Comparison of ENCODE assay signal across 16 mouse cellular contexts in the genomic region with DNA sequence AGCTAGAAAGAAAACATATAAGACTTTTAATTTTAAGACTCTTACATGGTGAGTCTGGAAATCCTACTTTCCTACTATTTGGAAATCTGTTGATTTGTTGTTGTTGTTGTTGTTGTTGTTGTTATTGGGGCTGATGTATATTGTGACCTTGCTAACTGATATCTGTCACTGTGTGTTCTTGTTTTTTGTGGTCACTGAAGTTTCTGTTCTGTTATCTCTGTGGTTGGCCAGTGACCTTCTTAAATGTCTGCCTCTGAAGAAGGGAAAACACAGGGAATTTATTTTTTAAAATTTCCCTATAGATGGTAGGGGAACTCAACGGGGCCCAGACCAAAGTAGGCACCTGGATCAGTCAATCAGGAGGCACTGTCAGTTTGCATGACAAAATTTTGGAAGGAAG. TPM values are rescaled to one million over a fixed set of nuclear protein-coding genes. Genes with fewer than 3 reads are reported as not detected.
DNase-seq lines count a peak whose midpoint lies in the region; TF ChIP-seq lines count a peak whose summit lies in the region.
"Had no signal": no experiment of that assay in that cellular context is flagged by ENCODE, and none has a peak within 500 bp of the region (broad histone marks: within the 10 kb centered on the region; RNA-seq: fewer than 3 reads in every experiment).

No protein-coding gene starts in this region.

- TF ChIP-seq CTCF in CH12.LX (conservative IDR thresholded peaks at IDR 0.05 in 1 of 2, IDR thresholded peaks at IDR 0.05 in 1 of 2; ENCODE audit: low read depth in 2 of 2, low read length in 2 of 2): no peak

- H3K4me3 ChIP-seq in CH12.LX (replicated peaks in 1 of 3; ENCODE audit: low read depth in 2 of 3, low read length in 2 of 3, poor library complexity in 1 of 3): peak overlapping the region in 2 of 3 experiments; percentile 10 to 47

- no peak overlapping the region; the same call in 1 of the 2 replicates for H3K9ac ChIP-seq in CH12.LX (ENCODE audit: insufficient read depth, low read depth)

- no peaks in the 10 kb centered on the region for H3K27me3 ChIP-seq in CH12.LX (replicated peaks)
- H3K27me3 ChIP-seq: Patski had no signal

- H3K4me2 ChIP-seq in CH12.LX (ENCODE audit: insufficient read depth, low read depth, poor library complexity, severe bottlenecking): peak overlapping the region; percentile 75

- peak overlapping the region; percentile 64; the same call in 1 of the 2 replicates for H3K27ac ChIP-seq in CH12.LX (ENCODE audit: insufficient read depth, low read depth)

- peaks cover 8 to 27% of the 10 kb centered on the region in 2 experiments for H3K4me1 ChIP-seq in CH12.LX (ENCODE audit: control insufficient read depth in 1 of 2, insufficient read depth in 2 of 2)

- no peak for DNase-seq in CH12.LX (ENCODE audit: extremely low read depth)
- DNase-seq in cerebellum, adult 8-10 months: no peak
- DNase-seq: adrenal gland, adult 2 months; adrenal gland, adult 8-10 months; adrenal gland, postnatal 10 days; adrenal gland, postnatal 14 days; adrenal gland, postnatal 25 days; adrenal gland, postnatal 36 days; B cell, adult 2 months; cerebellum, adult 11 months; cerebellum, adult 11-12 months; cerebellum, adult 18-20 months; cerebellum, adult 2 months; cerebellum, adult 9-10 months had no signal

- in situ Hi-C loops in CH12.LX (cut with MboI; ENCODE audit: low pct_ligation_motif_present, low pct_unique_long_range_greater_than_20kb, low sequenced_read_pairs): no loop called here

- peaks cover 60% of the 10 kb centered on the region for H3K79me2 ChIP-seq in CH12.LX (replicated peaks; ENCODE audit: control insufficient read depth, extremely low read depth, insufficient read depth, poor library complexity, severe bottlenecking)

- H3K9me3 ChIP-seq in CH12.LX (replicated peaks; ENCODE audit: low read length): peaks cover 15% of the 10 kb centered on the region
- H3K9me3 ChIP-seq: G1E had no signal

- peak; percentile 55; the same call in 1 of the 2 replicates for TF ChIP-seq EP300 in CH12.LX (IDR thresholded peaks at IDR 0.05; ENCODE audit: low read length)

- dilution Hi-C loops in CH12.LX (cut with MboI; ENCODE audit: extremely low pct_ligation_motif_present, extremely low pct_unique_long_range_greater_than_20kb, low sequenced_read_pairs): no loop called here

- peaks cover 11 to 22% of the 10 kb centered on the region in 2 experiments for H3K36me3 ChIP-seq in CH12.LX (replicated peaks in 1 of 2; ENCODE audit: control insufficient read depth in 1 of 2, insufficient read depth in 1 of 2, low read length in 1 of 2)
- H3K36me3 ChIP-seq: G1E had no signal

- TF ChIP-seq RAD21 in CH12.LX (IDR thresholded peaks at IDR 0.05; ENCODE audit: low read depth, low read length): no peak

- TF ChIP-seq POLR2A in CH12.LX (IDR thresholded peaks at IDR 0.05; ENCODE audit: low read depth, low read length): no peak

TF ChIP-seq in CH12.LX, 34 proteins besides CTCF, POLR2A, EP300 and RAD21:
- TF ChIP-seq TBP (conservative IDR thresholded peaks at IDR 0.05; ENCODE audit: low read depth, low read length) (no peak), GABPA (IDR thresholded peaks at IDR 0.05; ENCODE audit: insufficient replicate concordance, low read depth, low read length) (no peak), MXI1 (IDR thresholded peaks at IDR 0.05; ENCODE audit: low read depth, low read length) (no peak), NRF1 (IDR thresholded peaks at IDR 0.05; ENCODE audit: low read depth, low read length) (no peak), HCFC1 (IDR thresholded peaks at IDR 0.05; ENCODE audit: low read depth, low read length) (no peak), MAX (IDR thresholded peaks at IDR 0.05; ENCODE audit: low read length) (no peak), MAZ (IDR thresholded peaks at IDR 0.05; ENCODE audit: low read depth, low read length) (no peak), CHD2 (IDR thresholded peaks at IDR 0.05; ENCODE audit: low read length) (no peak), ZMIZ1 (IDR thresholded peaks at IDR 0.05; ENCODE audit: low read depth, low read length) (no peak), ZC3H11A (IDR thresholded peaks at IDR 0.05; ENCODE audit: low read depth, low read length) (no peak), TCF12 (IDR thresholded peaks at IDR 0.05; ENCODE audit: low read depth, low read length) (no peak), JUND (conservative IDR thresholded peaks at IDR 0.05; ENCODE audit: low read depth, low read length) (no peak), POLR2AphosphoS2 (IDR thresholded peaks at IDR 0.05; ENCODE audit: low read depth, low read length) (no peak), MAFK (IDR thresholded peaks at IDR 0.05; ENCODE audit: insufficient replicate concordance, low read length) (no peak), MEF2A (IDR thresholded peaks at IDR 0.05; ENCODE audit: borderline replicate concordance, low read depth, low read length) (no peak), BHLHE40 (IDR thresholded peaks at IDR 0.05; ENCODE audit: low read depth, low read length) (peak; percentile 54), SMC3 (IDR thresholded peaks at IDR 0.05; ENCODE audit: low read depth, low read length) (no peak), MYC (IDR thresholded peaks at IDR 0.05; ENCODE audit: low read depth, low read length) (no peak), SIN3A (IDR thresholded peaks at IDR 0.05; ENCODE audit: low read length) (peak; percentile 31; the same call in 1 of the 2 replicates), IRF4 (IDR thresholded peaks at IDR 0.05; ENCODE audit: low read depth, low read length) (peak; percentile 76), ETS1 (conservative IDR thresholded peaks at IDR 0.05; ENCODE audit: low read depth, low read length) (no peak; the same call in 1 of the 2 replicates), UBTF (IDR thresholded peaks at IDR 0.05; ENCODE audit: low read depth, low read length) (no peak)

RNA-seq across cellular contexts. Expression of a gene that starts 48.9 kb away (rescaled TPM):
- total RNA-seq in CH12.LX (2012; rRNA removed) (23.3 and 30.1 TPM in 2 replicates), CH12.LX (2014; rRNA removed) (11.3 and 11.4 TPM in 2 replicates)
- 21.3 and 23.1 TPM in 2 replicates for polyA plus RNA-seq in CH12.LX (2012; ENCODE audit: insufficient read length, low read depth)
